Mouse (Mus musculus) liver, postnatal 0 days (tissue): Measurements from ENCODE around the gene Nr1d1.

ENCODE experiments used
- CTCF ChIP-seq: sonication (generic); IDR thresholded peaks from 2 replicates; pipeline ENCODE4 v1.5.1; 2016; ENCODE audit warnings: antibody characterized with exemption, low read depth
- EP300 ChIP-seq: IDR thresholded peaks from 2 replicates; pipeline ENCODE4 v1.6.1; 2016; ENCODE audit warnings: antibody characterized with exemption, low read depth, mild to moderate bottlenecking

- no peak for TF ChIP-seq CTCF
- TF ChIP-seq EP300 = no peak
These were observed at the start of gene Nr1d1 for GRCm38 (mm10) chr11:98774582-98775347.
